Mouse (Mus musculus) heart, adult 18-20 months (tissue): Measurements from ENCODE around the gene Ambra1. TPM values are rescaled to one million over a fixed set of nuclear protein-coding genes. Genes with fewer than 3 reads are reported as not detected.

Source experiments
- DNase-seq, 2 experiments: peaks; one replicate each; pipeline ENCODE4 v3.0.0; 2021 to 2022; ENCODE audit warnings: mixed read lengths in 1 of 2
- total RNA-seq, 2 experiments: library from RNA; stranded (reverse); gene quantifications; 2 replicates each; pipeline ENCODE4 v1.2.3; 2021

Gene Ambra1
- total RNA-seq, 2 experiments from 2014 or later = 14.5 to 16.6 TPM

GRCm38 (mm10) chr2:91939303-91939935, 209.5 kb downstream of the Ambra1 start:
- no peak for DNase-seq

GRCm38 (mm10) chr2:91942356-91942755, 212.4 kb downstream of the Ambra1 start:
- DNase-seq = no peak

- peak; percentile 70 to 86 for DNase-seq
Observed at GRCm38 (mm10) chr2:91944170-91944950, 214.4 kb downstream of the Ambra1 start.

- no peak for DNase-seq
Observed at GRCm38 (mm10) chr2:91945483-91945882, 215.5 kb downstream of the Ambra1 start, which contains the start of gene Gm9821. Gm9821 (plus strand) TSS chr2:91945703.

- peak; percentile 66 to 70 for DNase-seq
Observed at GRCm38 (mm10) chr2:91946836-91947235, 216.9 kb downstream of the Ambra1 start.

GRCm38 (mm10) chr2:91947397-91948150, 217.6 kb downstream of the Ambra1 start:
- peak; percentile 53 to 61 for DNase-seq

GRCm38 (mm10) chr2:91948151-91948509, 218.2 kb downstream of the Ambra1 start:
- DNase-seq = peak; percentile 56 to 68

GRCm38 (mm10) chr2:91948792-91949241, 218.9 kb downstream of the Ambra1 start:
- no peak for DNase-seq

- DNase-seq = peak; percentile 72 to 76
Observed at GRCm38 (mm10) chr2:91949411-91950274, 219.7 kb downstream of the Ambra1 start.

GRCm38 (mm10) chr2:91950275-91951085, 220.5 kb downstream of the Ambra1 start:
- DNase-seq = peak; percentile 67 to 79

- DNase-seq = peak; percentile 88 to 93
Observed at GRCm38 (mm10) chr2:91953825-91954224, 223.9 kb downstream of the Ambra1 start.

GRCm38 (mm10) chr2:91955121-91955591, 225.2 kb downstream of the Ambra1 start:
- no peak for DNase-seq

- no peak for DNase-seq
Observed at GRCm38 (mm10) chr2:91955875-91956274, 225.9 kb downstream of the Ambra1 start.

- no peak for DNase-seq
Observed at GRCm38 (mm10) chr2:91957096-91957495, 227.2 kb downstream of the Ambra1 start.

- no peak for DNase-seq
Observed at GRCm38 (mm10) chr2:91958049-91958448, 228.1 kb downstream of the Ambra1 start.

GRCm38 (mm10) chr2:91958701-91959457, 228.9 kb downstream of the Ambra1 start:
- peak; percentile 60 to 73 for DNase-seq

- no peak for DNase-seq
Observed at GRCm38 (mm10) chr2:91959544-91960410, 229.8 kb downstream of the Ambra1 start.

- no peak for DNase-seq
Observed at GRCm38 (mm10) chr2:91960459-91960858, 230.5 kb downstream of the Ambra1 start.
